9 mouse cellular contexts compared by ENCODE assay signal in genomic region chr9:9882779-9883383, GRCm38 (mm10).
DNase-seq lines count a peak whose midpoint lies in the region.
"Had no signal": no experiment of that assay in that cellular context is flagged by ENCODE, and none has a peak within 500 bp of the region (broad histone marks: within the 10 kb centered on the region; RNA-seq: fewer than 3 reads in every experiment).

No protein-coding gene starts in this region.

- peak; percentile 19 for DNase-seq in embryo, embryonic 10 days (ENCODE audit: low spot score)
- DNase-seq in embryo, embryonic 9.5 days (ENCODE audit: extremely low spot score), result no peak
- DNase-seq in adrenal gland, postnatal 25 days, result peak; percentile 76
- peak; percentile 12 to 20 for DNase-seq in heart, postnatal 14 days
- peak; percentile 67 for DNase-seq in kidney, postnatal 14 days
- DNase-seq in right cerebral cortex, adult 18-20 months, result no peak
- DNase-seq in layer of hippocampus, postnatal 25 days (ENCODE audit: extremely low spot score in 1 of 2, low spot score in 1 of 2), result no peak
- DNase-seq in gastrocnemius, adult 8-10 months (ENCODE audit: low spot score in 2 of 2), result no peak
- DNase-seq: liver, postnatal 0 days had no signal

- intact Hi-C loops in heart, postnatal 14 days (cut with DNase I), result no loop called here

Comparison
In these comparisons a context has a peak if more than half of its experiments do, and no peak if none do; other contexts are left out.
1. DNase-seq: peak in embryo, embryonic 10 days (single experiment), adrenal gland, postnatal 25 days (single experiment), heart, postnatal 14 days (2 of 2) and kidney, postnatal 14 days (single experiment); none in embryo, embryonic 9.5 days (single experiment), right cerebral cortex, adult 18-20 months (single experiment), layer of hippocampus, postnatal 25 days (0 of 2) and gastrocnemius, adult 8-10 months (0 of 2).